Mouse (Mus musculus): ENCODE data around the gene Gm45902. TPM values are rescaled to one million over a fixed set of nuclear protein-coding genes. Genes with fewer than 3 reads are reported as not detected.

The Gm45902 gene
- under 1 TPM; 0.75 to 0.97 TPM for total RNA-seq (2021)
- long read RNA-seq, experiment 1, partial matches to known transcripts = 1 of 2 reads
- long read RNA-seq, experiment 1, other reads (novel, unspliced or antisense) = 0 of 2 reads
- long read RNA-seq, experiment 2 = 0 reads

DNA sequence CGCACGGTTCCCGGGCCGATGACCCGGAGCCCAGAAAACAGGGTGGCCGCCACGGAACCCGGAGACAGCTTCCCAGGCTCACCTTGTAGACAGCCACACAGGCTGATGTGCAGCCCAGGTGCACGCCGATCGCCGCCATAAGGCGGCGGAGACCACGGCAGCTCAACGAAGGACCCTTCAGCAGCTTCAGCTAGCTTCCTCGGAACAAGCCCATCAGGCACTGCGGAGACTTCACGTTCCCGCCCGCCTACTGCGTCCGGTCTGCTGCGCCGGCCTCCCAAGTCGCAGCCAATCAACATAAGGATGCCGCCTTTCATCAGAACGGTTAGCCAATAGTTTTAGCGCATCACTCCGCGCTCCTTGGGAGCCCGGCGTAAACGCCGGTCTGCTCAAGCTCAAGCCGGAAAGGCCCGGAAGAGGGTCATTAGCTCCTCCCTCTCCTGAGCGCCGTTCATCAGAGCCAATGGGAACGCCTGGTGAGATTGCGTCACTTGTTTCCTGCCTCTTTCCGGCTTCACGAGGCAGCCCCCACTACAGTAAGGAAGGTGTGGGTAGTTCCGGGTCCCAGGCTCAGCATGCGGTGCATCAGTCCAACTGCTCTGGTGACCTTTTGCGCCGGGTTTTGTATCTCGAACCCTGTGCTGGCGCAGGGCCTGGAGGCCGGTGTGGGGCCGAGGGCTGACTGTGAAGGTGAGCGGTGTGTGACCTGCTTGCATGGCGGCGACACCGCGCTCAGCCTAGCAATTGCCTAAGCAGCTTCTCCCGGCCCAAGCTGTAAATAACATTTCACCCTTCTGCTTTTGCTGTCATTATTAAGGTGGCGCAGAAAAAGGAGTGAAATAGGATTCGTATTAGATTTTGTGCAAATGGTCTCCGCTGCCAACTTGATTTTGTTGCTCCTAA, at the start of gene Gm45902, which contains the start of the genes Hspa14 and Cdnf:
Gm45902 (minus strand) TSS at position 239 of the 903 bp plus-strand sequence.
Hspa14 (minus strand) TSS at position 263 of the 903 bp plus-strand sequence.
Cdnf (plus strand) TSS at position 479 of the 903 bp plus-strand sequence.
- DNase-seq = peak; percentile 96

- DNase-seq = peak; percentile 8
These were observed 34.0 kb upstream of the Gm45902 start for GRCm38 (mm10) chr2:3546588-3546987.

DNA sequence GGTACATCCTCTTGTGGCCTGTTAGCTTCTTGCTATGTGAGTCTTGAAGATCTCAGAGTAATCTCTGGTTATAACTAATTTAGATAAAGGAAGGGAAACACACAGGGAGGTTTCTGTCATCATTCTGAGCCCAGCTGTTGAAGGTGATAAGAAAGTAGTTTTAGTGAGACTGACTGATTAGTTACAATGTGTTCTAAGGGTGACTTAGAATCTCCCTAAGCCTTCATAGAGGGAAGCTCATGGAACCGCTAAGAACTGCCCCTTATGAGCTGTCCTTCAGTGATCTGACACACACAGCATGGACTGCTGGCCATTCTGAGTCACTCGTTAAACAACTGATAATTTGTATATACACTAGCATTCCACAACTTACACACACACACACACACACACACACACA, 33.5 kb upstream of the Gm45902 start:
- no peak for DNase-seq

DNA sequence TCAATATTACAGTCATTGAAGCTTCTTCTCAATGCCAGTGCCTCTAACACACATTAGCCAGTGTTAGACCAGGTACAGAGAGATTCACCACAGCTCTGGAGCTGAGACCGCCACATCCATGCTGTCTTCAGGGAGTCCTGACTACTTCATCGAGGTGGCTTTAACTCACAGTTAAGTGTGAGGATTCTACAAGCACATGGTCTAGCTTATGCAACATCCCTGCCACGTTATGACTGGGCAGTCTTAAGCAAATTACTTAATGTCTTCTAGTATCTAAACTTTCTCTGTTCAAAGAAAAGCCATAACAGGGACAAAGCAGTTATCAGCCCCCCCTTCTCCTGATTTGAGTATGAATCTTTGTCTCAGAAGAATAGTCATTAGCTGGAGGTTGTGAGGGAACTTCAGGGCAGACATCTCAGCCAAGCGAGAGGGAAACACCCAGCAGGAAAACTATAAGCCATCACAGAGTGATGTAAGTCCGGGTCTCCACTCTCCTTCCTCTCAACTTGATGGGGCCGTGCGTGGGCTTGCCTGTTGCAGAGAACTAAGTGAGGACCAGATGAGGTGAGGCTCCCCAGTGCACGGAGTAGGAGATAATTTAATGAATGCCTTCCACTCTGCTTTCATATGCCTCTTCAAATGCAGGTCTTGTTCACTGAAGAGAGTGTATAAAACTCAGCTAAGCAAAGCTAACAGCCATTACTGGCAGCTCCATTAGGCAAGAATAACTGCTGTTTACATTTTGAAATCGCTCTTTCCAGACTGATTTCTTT, 28.9 kb upstream of the Gm45902 start:
- no peak for DNase-seq

DNA sequence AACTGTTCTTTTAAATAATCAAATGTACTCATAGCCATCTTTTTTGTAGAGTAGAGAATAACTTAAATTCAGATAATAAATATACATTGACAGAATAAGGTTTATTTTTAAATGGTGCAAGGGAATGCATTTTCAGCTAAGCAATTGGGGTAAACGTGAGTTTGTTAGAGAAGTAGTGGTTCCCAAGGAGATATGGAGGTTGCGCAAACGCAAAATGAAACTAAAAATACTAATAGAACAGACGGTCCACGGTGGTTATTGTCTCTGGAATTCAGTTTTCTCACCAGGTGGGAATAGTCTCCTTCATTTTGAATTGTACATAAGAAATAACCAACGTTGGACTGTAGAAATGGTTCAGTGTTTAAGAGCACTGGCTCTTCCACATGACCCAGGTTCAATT, 13.7 kb upstream of the Gm45902 start:
- DNase-seq = no peak

DNA sequence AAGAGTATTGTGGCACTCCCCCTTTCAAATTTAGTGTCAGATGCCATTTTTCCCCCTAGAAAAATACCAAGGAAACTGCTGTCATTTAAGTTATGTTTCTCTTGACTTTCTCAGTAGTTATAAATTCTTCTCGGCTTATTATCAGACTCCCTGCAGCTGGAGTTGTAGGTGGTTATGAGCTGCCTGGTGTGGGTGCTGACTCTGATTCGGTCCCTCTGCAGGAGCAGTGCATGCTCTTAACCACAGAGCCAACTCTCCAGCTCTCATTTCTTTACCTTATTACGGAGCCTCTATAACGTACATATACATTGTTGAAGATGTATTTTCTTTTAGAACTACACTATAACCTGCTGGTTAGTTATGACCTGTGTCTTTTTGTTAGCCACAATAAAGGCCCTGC, 10.0 kb upstream of the Gm45902 start:
- no peak for DNase-seq

GRCm38 (mm10) chr2:3512076-3512475, 514 bp downstream of the Gm45902 start:
- DNase-seq = no peak

GRCm38 (mm10) chr2:3500886-3501285, 11.7 kb downstream of the Gm45902 start:
- DNase-seq = no peak

- DNase-seq = no peak
These were observed 13.0 kb downstream of the Gm45902 start for GRCm38 (mm10) chr2:3499543-3499942.

GRCm38 (mm10) chr2:3493833-3494409, 18.7 kb downstream of the Gm45902 start:
- no peak for DNase-seq

DNA sequence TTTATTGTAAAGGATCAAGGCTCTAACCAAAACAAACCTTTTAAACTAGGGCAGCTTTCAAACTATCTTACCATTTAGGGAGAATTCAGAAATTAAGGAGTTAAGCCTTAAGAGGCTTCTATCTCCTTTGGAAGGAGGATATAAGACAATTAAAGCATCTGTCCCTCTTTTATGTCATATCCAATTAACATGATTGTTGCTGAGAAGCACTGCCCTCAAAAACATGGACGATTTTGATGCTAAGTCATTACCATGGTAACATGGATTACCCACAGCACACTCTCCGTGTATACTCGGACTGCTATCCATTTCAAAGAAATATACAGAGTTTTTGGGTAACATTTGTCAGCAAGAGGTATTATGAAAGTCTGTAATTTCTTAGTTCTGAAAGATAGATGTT, 22.8 kb downstream of the Gm45902 start:
- no peak for DNase-seq

GRCm38 (mm10) chr2:3480239-3480638, 32.4 kb downstream of the Gm45902 start:
- DNase-seq = no peak

DNA sequence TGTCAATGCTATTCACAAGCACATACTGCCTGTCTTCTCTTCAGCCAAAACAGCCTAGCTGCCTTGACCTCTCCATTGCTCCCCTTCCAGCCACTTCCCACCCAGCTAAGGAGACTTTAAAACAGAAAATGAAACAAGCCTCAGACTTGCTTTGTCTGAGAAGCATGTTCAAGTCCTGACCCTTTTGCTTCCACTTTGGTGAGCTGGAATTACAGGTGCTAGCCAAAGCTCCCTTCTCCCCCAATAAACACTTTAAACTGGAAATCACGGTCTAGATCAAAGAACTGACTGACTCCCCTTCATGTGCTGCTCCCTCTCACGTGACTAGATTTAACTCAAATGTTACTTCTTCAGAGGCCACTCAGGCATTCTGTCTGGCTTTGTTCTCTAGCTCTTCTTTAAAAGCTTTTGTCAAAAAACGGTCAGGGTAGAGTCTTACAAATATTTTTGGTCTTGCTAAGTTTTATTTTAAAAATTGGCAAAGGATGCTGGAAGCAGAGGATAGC, 36.8 kb downstream of the Gm45902 start:
- DNase-seq = no peak

- DNase-seq = peak; percentile 96
These were observed 37.7 kb downstream of the Gm45902 start, which contains the start of gene Suv39h2 for GRCm38 (mm10) chr2:3474861-3475283. Gene Suv39h2 (minus strand): TSS chr2:3475031.

DNA sequence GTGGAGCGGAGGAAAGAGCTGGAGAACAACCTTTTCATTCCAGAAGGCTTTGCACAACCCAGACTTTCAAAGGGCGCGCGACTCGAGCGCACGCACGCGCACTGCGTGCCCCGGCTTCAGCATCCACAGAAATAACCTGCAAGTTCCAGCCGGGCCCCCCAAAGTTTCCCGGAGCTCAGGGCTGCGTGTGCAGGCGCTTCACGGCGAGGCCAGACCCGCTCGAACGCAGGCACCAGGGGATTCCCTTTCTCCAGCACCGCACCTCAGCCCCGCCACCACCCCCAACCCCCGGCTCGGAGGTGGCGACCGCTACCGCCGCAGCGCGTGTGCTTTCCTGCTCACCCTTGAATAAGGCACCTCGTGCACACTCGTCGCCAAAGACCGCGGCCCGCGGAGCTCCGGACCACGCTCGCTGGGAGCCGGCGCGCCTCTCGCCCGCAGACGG, 38.2 kb downstream of the Gm45902 start:
- DNase-seq = peak; percentile 47

DNA sequence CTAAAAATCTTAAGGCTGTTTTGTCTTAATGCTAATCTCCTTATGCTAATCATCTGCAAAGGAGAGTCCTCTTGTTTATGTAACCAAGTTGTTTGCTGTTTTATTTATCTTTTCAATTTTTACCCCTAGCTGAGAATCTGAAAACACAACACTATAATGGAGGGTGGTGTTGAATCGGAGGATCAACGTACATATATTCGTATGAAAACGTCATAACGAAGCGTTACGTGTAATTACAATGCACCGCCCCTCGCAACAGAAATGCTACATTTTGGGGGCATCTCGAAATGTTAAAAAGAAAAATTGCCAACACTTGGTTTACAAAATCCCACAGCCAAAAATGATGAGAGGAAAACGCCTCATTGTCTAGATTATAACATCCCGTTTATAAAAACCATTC, 38.7 kb downstream of the Gm45902 start:
- no peak for DNase-seq

DNA sequence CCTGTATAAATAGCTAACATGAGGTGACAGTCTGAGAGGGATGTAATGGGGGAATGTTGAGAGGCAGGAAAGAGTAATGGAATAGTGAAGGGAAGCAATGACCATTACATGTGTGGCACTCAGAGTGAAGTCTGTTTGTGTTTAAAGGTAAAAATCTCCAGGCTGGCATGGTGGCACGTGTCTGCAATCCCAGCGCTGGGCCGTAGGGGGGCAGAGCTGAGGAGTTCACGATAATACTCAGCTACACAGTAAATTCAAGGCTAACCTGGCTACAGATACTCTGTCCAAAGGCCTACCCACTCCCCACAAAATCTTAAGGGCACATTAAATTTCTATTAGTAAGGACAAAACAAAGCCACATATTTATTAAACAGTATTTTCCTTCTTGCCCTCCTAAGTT, 56.0 kb downstream of the Gm45902 start:
- no peak for DNase-seq

Other genes starting within 250 kb of the Gm45902 start
- 1 to 10 TPM; 8.1 to 8.5 TPM for gene Nmt2, start 228.6 kb downstream of the Gm45902 start, total RNA-seq (2021)
- 1 to 10 TPM; 4.6 to 5.3 TPM for gene Rpp38, start 180.1 kb downstream of the Gm45902 start, total RNA-seq (2021)
- gene Acbd7, start 176.6 kb downstream of the Gm45902 start, total RNA-seq (2021) = under 1 TPM in 1 of 2 experiments, not detected in 1; 0.59 TPM
- gene Olah, start 115.6 kb downstream of the Gm45902 start, total RNA-seq (2021) = not detected
- gene Meig1, start 90.1 kb downstream of the Gm45902 start, total RNA-seq (2021) = not detected
- 1 to 10 TPM; 1.8 to 3.0 TPM for gene Dclre1c, start 88.7 kb downstream of the Gm45902 start, total RNA-seq (2021)
- under 1 TPM; 0.72 to 0.84 TPM for gene Suv39h2, start 37.8 kb downstream of the Gm45902 start, total RNA-seq (2021)
- gene Hspa14, start within 50 bp of the Gm45902 start, total RNA-seq (2021) = 10 to 100 TPM; 12.6 to 13.2 TPM
- 10 to 100 TPM; 32.7 to 39.1 TPM for gene Cdnf, start 240 bp upstream of the Gm45902 start, total RNA-seq (2021)
- 1 to 10 TPM; 2.2 to 2.7 TPM for gene Fam107b, start 57.7 kb upstream of the Gm45902 start, total RNA-seq (2021)

Data from gastrocnemius, postnatal 25 days (tissue).